Mouse (Mus musculus) mesoderm, embryonic 11.5 days (tissue): Measurements from ENCODE around the gene Thap4.
"Not testable (repeated sequence)": the region's sequence is repeated elsewhere in the genome, so short reads cannot be mapped to it uniquely, and the experiment has no call there.

ENCODE experiments used
- DNase-seq: peaks from one replicate; pipeline ENCODE4 v3.0.0-alpha.2; 2012; ENCODE audit warnings: low read depth, low spot score

Thap4 gene

DNA sequence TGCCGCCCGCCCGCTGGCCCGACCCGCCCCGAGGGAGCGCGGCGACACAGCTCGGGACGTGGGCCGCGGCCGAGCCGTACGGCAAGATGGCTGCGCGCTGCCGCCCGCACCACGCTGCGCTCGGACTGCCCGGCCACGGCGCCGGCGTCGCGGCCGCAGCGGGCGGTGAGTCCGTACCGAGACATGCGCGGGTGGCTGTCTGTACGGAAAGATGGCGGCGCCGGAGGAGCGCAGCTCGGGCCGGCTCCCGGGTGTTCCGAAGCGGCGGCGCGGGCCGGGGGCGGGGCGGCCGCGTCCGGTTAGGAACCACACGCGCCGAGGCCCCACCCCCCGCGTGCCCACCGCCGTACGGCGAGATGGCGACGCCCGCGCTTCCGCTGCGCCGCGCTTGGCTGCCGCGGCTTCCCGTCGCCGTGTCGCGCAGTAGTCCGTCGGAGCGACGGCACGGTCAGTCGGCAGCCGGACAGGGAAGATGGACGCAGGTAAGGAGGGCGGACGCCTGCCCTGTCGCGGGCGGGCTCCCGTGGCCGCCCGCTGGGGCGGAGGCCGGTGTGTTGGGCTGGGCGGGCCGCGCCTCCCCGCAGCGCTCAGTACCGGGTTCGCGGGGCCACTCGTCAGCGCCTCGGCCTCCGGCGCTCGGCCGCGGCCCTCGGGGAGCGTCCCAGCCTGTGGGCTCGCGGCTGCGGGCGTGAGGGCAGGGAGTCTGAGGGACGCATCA is at the start of gene Thap4:
Gene Thap4 (minus strand): TSS at position 292 of the 718 bp plus-strand sequence.
- DNase-seq, result peak; percentile 87

DNA sequence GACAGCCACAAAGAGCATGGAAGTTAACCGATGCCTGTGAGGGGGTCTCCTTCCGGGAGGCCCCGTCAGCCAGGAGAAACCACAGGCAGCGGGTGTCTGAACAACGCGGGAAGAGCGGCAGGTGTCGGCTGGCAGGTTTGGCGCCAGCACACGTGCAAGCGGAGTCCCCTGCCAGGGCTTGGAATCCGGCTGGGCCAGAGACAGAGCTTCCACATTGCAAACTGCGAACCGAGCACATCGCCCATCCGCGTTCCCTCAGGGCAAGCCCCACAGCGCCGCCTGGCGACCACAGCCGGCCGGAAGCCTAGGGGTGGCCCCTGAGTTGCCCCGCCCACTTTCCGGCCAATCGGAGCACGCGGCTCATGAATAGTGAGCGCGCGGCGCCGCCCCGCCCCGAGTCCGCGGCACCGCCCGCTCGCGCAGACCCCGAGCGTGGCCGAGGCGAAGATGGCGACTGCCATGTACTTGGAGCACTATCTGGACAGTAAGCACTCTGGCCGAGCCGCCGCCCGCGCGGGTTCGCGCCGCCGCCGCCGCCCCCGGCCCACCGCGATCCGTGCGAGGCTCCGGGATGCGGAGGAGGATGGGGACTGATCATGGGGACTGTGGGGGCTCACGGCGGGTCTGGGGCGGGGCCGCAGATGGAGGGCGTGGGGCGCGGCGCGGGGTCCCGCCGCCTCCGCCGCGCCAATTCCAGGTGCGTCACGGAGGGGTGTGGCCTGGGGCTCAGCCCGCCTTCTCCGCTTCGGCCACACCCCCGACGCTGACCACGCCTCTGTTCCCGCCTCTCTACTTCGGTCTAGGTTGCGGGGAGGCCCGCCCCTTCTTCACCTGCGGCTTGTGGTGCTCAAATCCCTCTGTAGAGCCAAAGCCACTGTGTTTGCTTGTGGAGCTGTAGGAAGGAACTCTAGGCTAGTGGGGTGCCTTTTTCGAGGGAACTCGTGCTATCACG is 49.2 kb upstream of the Thap4 start, which contains the start of gene Ing5:
Gene Ing5 (plus strand): TSS at position 410 of the 952 bp plus-strand sequence.
- DNase-seq, result peak; percentile 98

DNA sequence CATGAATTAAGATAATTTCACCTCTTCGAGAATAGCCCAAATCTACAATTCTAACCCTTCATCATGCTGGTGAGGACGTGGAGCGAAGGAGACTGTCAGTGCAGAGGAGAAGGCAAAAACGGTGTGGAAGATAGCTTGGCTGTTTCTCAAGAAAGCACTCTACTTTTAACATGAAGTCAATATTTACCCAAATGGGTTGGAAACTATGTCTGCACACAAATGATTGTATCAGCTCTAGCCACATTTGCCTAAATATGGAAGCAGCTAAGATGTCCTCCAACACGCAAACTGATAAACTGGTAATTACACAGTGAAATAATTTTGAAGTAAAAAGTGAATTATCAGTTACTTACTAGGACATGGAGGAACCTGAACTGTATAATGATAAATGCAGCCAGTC is 48.1 kb upstream of the Thap4 start:
- no peak for DNase-seq

DNA sequence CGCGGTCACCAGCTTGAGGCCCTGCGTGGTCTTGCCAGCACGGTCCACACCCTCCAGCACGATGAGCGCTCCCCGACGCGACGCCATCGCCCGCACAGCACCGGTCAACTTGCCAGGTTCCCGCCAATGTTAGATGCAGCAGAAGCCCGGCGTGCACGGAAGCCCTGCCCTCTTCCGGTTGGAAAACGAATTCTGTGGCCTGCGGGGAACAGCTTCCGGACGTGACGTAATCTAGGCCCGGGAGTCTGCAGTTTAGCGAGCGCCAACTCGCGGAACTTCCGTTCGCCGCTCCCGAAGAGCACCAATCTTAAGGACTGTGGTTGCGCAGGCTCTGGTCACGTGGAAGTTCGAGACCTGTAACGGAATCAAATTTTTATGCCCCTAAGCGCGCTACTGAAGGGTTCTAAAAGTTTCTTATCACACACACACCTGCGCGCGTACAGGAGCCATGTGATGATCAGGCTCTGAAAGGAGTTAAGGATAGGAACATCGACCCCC is 47.1 kb upstream of the Thap4 start, which contains the start of gene Dtymk:
Gene Dtymk (minus strand): TSS at position 194 of the 498 bp plus-strand sequence.
- peak; percentile 96 for DNase-seq

DNA sequence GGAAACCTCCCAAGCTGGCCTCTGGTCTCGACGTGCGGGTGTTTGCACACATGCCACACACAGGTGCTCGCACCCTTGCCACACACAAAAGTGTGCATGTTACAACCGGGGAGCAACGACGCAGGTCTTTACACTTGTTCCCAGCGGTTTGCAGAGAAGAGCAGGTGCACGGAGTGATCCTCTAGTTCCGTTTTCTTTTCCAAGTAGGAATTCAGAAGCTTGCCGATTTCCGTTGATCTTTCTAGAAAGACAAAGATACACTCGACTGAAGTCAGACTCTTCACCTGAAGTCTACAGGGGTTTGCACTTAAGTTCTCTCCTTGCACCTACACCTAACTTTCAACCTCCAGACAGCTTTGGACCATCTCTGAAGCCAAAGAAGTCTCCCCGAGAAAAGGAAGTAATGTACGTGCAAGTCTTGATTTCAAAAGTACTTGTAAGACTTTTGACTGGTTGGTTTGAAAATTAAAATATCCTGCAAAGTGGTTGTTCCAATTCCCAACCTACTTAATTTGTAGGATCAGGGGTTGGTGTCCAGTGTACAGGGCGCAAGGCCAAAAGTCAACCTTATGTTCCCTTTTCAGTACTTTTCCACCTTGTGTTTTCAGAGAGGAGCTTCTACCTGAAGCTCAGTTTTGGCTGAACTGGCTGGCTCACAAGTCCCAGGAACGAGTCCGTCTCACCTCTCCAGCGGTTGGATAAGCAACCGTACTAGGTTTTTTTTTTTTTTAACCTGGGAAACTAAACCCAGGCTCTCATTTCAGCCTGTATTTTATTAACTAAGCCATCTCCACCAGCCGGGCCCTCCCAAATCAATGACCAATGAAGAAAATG is 46.2 kb upstream of the Thap4 start:
- DNase-seq, result no peak

DNA sequence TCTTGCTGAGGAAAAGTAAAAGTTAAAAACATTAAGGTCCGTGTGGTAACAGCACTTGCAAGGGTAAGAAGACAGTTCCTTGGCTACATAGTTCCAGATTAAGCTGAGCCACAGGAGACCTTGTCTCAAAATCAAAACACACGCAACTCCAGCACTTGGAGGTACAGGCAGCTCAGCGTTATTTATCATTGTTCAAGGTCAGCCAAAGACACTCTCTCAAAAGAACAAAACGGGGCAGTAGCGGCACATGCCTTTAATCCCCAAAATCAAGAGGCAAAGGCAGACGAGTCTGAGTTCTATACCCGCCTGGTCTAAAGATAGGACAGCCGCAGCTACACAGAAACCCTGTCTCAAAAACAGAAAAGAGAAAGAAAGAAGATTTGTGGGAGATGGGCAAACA is 41.2 kb upstream of the Thap4 start:
- DNase-seq, result no peak

DNA sequence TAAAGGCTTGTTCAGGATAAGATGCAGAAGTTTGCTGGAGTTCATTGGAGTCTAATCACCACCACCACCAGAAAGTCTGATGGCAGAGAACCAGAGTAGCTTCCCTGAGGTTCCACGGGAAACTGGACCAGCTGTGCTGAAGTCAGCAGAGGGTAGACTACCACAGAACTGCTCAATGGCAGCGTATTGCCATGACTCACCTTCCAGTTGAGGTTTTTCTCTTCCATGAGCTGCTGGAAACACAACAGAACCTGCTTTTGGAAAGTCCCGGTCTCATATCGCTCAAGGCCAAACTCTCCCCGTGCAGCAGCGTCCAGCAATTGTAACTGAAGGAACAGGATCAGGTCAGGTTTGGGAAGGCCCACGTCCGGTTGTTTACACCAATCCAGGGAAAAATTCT is 39.9 kb upstream of the Thap4 start:
- no peak for DNase-seq

DNA sequence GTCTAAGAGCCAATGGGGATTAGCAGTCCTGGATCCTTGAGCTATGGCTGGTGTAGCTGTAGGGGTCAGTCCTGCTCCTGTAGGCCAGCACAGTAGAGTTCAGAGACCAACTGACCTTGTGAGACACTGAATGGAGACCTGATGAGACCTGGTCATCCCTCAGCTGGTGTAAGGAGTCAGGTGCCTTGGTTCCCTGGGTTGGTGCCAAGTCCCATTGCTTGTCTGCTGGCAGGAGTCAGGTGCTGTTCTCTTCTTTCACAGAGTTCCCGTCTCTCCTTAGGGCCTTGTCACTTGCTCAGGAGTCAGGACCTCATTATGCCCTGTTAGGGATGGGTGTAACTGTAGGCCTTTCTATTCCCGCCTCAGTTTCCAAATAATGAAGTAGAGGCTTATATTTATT is 32.2 kb upstream of the Thap4 start:
- DNase-seq, result no peak

DNA sequence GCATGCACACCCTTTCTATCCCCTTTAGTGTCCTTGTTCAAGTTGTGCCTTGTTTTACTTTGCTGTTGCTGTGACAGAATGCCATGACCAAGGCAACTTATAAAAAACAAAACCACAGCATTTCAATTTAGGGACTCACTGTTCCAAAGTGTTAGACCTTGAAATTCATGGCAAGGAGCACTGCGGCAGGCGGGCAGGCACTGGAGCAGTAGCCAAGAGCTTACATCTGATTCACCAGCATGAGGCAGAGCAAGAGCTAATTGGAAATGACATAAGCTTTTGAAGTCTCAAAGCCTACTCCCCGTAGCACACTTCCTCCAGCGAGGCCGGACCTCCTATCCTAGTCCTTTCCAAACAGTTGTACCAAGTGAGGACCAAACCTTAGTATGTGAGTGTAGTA is 22.0 kb upstream of the Thap4 start:
- no peak for DNase-seq

DNA sequence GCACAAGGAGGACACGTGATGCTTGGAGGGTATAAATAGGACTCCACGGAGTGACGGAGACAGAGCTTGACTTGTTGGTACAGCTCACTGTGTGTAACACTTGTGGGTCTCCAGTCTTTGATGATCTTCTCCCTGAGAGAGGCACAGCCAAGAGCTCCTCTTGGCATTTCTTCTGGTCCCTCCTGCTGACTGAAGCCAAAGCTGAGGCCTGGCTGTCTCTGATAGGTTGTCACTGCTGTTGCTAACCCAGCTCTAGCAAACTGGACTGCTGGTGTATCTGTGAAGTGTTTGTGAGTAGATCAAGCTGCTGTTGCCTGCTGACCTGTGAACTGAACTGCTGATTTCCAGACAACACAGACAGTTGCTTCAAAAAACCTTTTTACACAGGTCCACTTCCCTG is 15.2 kb upstream of the Thap4 start:
- DNase-seq, result no peak

DNA sequence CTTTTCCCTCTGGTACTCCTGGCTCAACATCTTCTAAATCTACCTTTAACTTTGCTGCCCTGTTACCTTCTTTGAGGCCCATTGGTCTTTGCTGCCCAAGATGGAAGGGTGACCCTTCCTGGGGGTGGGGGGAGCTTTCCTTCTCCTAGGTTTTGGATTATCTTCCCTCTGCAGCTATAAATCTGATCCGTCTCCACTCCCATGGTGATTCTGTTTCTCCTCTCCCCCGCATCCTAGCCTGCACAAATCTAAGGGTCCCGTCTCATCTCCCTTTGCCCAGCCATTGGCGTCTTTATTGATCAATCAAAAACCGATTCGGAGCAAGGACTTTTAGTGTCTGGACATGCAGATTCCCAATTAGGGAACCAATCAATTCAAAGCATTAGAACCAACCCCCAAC is 12.9 kb upstream of the Thap4 start:
- no peak for DNase-seq

DNA sequence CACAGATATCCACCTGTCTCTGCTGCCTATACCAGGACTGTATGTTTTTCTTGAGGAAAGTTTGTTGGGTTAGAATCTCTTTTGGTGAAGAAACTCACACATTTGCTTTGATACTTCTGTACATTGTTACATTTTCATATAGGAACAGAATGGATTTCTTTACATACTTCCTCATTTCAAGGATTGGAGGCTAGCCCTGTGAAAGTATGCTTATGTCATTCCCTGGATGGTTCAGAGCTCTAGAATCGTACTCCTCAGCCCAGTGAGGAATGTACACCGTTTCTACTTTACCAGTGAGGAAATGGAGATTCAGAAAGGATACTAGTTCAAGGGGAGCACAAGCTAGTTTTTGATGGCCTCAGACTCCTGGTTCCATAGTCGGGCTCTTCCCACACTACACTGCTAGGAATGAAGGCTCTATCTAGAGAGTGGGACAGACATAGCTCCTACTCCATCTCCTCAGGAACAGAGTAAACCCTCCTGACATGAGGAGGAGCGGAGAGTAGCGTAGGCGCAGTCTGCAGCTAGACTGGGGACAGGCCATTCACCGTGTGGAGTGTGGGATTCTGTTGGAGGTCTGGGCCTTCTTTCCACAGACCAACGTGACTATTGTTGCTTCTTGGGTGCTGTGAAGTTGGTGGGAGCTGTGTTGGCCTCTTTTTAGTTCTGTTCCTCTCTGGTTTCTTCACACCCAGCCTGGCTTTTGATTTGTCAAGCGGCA is 10.4 kb upstream of the Thap4 start:
- no peak for DNase-seq

DNA sequence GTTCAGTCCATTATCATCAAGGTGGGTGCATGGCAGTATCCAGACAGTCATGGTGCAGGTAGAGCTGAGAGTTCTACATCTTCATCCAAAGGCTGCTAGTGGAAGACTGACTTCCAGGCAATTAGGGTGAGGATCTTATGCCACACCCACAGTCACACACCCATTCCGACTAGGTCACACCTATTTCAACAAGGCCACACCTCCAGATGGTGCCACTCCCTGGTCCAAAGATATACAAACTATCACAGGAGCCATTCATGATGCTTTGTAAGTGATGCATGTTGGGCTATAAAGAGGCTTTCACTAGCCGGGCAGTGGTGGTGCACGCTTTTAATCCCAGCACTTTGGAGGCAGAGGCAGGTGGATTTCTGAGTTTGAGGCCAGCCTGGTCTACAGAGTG is 8.9 kb upstream of the Thap4 start:
- DNase-seq, result not testable (repeated sequence)

DNA sequence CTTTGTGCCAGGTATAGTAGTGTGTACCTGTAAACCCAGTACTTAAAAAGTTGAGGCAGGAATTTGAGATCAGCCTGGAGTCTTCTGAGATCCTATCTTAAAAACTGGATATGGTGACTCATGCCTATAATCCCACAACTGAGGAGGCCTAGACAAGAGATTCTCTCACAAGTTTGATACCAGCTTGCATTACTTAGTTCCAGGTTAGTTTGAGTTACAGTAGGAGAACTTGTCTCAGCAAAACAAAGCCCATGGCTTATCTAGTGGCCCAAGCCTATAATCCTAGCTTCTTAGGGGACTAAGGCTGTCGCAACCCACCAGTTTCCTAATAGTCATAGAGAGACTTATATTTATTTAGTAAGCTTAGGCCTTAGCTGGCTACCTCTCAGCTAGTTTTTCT is 5.4 kb upstream of the Thap4 start:
- DNase-seq, result no peak

DNA sequence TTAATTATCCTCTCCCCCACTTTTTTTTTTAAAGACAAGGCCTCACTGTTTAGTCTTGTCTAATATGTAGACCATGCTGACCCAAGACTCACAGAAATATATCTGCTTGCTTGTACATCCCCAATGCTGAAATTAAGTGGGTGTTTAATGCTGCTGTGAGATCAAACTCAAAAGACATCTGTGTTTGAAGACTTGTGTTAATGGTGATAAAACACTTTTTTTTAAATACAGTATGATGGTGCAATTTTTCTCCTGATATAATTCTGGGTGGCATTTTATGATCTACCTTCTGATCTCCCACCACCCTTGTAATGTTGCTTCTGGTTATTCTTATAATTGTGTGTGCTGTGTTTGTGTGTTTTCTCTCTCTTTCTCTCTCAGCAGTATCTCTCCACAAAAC is 1.5 kb upstream of the Thap4 start:
- DNase-seq, result no peak

DNA sequence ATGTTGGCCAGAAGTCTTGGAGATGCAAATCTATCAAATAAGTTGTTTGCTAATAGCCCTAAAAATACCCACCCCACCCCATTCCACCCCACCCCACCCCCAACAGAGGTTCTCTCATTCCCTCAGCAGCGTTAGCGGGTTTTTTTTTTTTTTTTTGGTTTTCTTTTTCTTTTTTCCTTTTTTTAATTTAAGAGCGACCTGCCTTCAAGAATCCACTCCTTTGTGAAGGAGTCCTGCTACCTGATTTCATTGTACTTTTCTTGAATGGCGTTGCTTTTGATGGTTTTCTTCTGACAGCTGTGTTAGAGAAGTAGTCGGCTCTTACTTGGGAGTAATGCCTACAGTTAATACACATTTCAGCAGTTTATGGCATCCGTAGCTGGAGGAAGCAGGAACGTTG is 954 bp upstream of the Thap4 start:
- no peak for DNase-seq

DNA sequence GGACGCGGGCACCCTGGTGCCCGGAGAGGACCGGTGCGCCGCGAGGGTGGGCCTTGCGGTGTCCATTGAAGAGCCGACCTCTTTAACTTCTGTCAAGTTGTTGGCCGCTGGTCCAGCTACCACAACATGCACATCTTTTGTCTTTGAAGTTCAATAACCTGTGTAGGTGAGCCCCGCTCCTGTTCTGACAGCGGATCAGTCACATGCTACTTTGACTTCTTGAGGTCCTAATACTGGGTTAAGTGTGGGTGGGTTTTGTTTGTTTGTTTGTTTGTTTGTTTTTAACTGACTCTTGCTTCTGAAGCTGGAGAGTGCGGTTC is 587 bp upstream of the Thap4 start:
- DNase-seq, result no peak

DNA sequence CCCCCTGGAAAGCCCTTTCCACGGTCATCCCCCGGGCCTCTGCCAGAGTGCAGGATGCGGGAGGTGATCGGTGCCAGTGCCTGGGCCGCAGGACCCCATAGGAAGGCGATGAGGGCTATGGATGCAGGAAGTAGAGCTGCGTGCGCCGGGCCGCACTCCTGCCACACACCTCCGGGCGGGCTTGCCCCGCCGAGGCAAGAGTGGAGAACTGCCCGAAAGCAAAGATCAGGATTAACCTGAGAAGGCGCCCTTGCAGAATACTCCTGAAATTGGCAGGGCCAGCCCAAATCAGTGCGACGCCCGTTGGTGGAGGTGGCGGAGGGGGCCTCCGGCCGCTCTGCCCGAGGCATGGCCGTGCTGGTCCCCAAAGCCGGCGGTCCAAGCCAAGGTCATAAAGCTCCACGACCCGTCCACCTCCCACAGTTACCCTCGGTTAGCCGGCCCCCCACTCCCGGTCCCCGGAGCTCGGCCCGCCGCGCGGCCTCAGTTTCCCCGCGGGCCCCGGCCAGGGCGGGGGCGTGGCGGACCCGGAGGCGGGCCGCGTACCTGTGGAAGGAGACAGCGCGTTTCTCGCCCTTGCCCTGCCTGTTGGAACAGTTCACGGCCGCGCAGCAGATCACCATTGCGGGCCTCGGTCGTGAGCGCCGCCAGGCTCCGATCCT is 622 bp downstream of the Thap4 start:
- DNase-seq, result peak; percentile 32

DNA sequence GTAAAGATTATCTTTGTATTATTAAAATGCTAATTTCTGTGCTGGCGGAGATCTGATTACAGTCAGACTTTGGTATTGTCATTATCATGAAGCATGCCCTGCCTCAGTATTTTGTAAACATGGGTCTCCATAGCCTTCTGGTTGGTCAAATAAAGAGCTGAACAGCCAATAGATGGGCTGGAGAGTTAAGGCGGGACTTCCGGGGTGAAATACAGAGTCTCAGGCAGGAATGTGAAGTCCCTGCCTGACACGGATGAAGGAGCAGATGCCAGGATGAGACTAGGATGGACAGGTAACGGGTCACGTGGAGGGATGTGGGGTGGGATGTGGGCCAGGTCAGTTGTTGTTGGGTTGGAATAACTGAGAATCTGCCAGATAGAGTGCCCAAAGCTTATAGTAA is 3.4 kb downstream of the Thap4 start, which contains the start of gene Atg4b:
Gene Atg4b (plus strand): TSS at position 211 of the 400 bp plus-strand sequence.
- DNase-seq, result no peak

DNA sequence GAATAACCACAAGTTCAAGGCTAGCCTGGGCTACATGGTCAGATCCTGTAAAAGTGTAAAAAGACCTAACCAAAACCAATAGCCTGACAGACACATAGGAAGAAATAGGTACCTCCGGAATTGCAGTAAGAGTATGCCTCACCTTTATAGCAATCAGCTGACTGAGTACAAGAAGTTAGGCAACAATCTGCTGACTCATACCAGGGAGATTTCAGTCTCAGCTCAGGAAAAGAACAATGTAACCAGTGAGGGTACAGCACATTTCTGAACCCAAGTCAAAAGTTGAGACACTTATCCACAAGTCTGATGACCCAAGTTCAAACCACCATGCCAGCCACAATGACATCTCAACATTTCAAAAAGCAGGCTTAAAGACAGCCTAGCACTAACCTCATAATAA is 6.1 kb downstream of the Thap4 start:
- no peak for DNase-seq
